Mouse (Mus musculus) neural tube, embryonic 12.5 days (tissue): Measurements from ENCODE around the gene Tmppe. TPM values are rescaled to one million over a fixed set of nuclear protein-coding genes. Genes with fewer than 3 reads are reported as not detected.

Experiments used
- ATAC-seq: fragments of 200-750 bp; cut with Nextera tagmentation; 2 replicates; pipeline ENCODE4 v1.8.0; 2017; ENCODE audit warnings: low read depth, mild to moderate bottlenecking, moderate TSS enrichment, moderate library complexity; ENCODE audit not compliant: low FRiP score
- H3K27ac ChIP-seq: fragments of 300-500 bp; sonication (generic); 2 replicates; pipeline ENCODE4 v1.5.1; 2016
- H3K27me3 ChIP-seq: fragments of 300-500 bp; sonication (generic); replicated peaks from 2 replicates; pipeline ENCODE4 v1.6.1; 2016; ENCODE audit warnings: mild to moderate bottlenecking
- H3K36me3 ChIP-seq: fragments of 300-500 bp; sonication (generic); 2 replicates; pipeline ENCODE4 v1.6.1; 2016; ENCODE audit warnings: mild to moderate bottlenecking
- H3K4me1 ChIP-seq: fragments of 300-500 bp; sonication (generic); 2 replicates; pipeline ENCODE4 v1.6.1; 2016
- H3K4me2 ChIP-seq: fragments of 300-500 bp; sonication (generic); replicated peaks from 2 replicates; pipeline ENCODE4 v1.6.1; 2016; ENCODE audit warnings: mild to moderate bottlenecking
- H3K4me3 ChIP-seq: fragments of 300-500 bp; sonication (generic); 2 replicates; pipeline ENCODE4 v1.5.1; 2016
- H3K9ac ChIP-seq: fragments of 300-500 bp; sonication (generic); 2 replicates; pipeline ENCODE4 v1.6.1; 2016; ENCODE audit warnings: mild to moderate bottlenecking
- H3K9me3 ChIP-seq: fragments of 300-500 bp; sonication (generic); 2 replicates; pipeline ENCODE4 v1.6.1; 2016; ENCODE audit warnings: mild to moderate bottlenecking
- WGBS: fragments of 180-500 bp; shearing (Covaris S2); methylation state at CpG from one replicate; pipeline ENCODE4 v1.1.7; 2016; 5-methylcytosine and 5-hydroxymethylcytosine counted together
- polyA plus RNA-seq: library from polyadenylated mRNA; unstranded; fragments of >200 nt; fragmentation: Nextera tagmentation; extraction: Ambion mirVana; gene quantifications from 2 replicates; pipeline ENCODE4 v1.2.1, GENCODE M21; 2016

Tmppe gene
- polyA plus RNA-seq, 1 experiment from 2014 or later: 8.0 TPM

DNA sequence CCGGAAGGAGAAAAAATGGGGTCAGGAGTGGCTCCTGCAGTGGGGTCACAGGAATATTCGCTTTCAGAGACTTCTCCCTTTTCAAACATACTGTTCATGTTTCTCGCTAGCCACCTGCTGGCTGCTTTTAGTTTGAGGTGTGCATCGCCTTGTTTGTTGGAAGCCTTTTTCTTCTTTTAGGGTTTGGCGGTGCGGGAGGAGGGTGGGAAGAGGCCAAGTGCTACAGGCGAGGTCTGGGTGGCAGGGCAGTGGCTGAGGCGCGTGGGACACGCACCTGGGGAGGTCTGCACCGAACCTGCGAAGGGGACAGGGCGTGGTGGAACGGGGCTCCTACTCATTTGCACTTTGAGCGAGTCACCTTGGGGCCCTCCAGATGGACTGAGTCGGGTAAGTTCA lies 778 bp downstream of the Tmppe start:
- H3K36me3 ChIP-seq: peaks cover 25% of the 10 kb centered on the region
- ATAC-seq: no peak; the same call in 1 of the 2 replicates
- WGBS: 3% methylated on average over 16 of the region's 16 CpGs

DNA sequence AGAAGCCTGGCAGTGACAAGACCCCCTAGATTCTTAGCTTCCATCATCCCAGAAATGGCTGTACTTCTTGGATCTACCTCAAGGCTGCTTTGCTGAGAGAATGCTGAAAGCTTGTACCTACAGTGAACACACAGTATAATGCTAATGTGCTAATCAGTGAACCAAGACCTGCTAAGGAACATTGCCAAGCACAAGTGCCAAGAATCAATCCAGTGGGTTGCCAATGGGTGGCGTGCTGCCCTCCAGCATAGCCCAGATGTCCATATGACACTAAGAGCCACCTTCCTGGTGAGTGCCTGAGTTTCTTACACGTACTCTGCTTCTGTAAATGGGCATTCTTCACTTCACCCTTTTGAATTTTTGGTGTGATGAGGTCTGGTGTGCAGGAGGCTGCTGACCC lies 6.8 kb downstream of the Tmppe start:
- no peak overlapping the region for H3K4me3 ChIP-seq

More for the DNA sequence above, 778 bp downstream of the Tmppe start:
- Histone ChIP-seq H3K27me3 (no peaks in the 10 kb centered on the region), H3K9ac (peak overlapping the region; percentile 83), H3K9me3 (no peaks in the 10 kb centered on the region), H3K27ac (peak overlapping the region; percentile 69; the same call in 1 of the 2 replicates), H3K4me3 (peak overlapping the region; percentile 74), H3K4me2 (peak overlapping the region; percentile 78), H3K4me1 (peaks cover 10% of the 10 kb centered on the region; the same call in 1 of the 2 replicates)

GRCm38 (mm10) chr9:114410313-114410862 lies 9.5 kb downstream of the Tmppe start:
- peaks cover 52% of the 10 kb centered on the region for H3K36me3 ChIP-seq

More for the DNA sequence above, 6.8 kb downstream of the Tmppe start:
- Histone ChIP-seq H3K36me3 (peaks cover 64% of the 10 kb centered on the region), H3K27me3 (no peaks in the 10 kb centered on the region), H3K9ac (no peak overlapping the region), H3K4me2 (no peak overlapping the region), H3K9me3 (no peaks in the 10 kb centered on the region), H3K4me1 (no peaks in the 10 kb centered on the region), H3K27ac (no peak overlapping the region)
- 92% methylated on average over 2 of the region's 2 CpGs for WGBS
- no peak for ATAC-seq

DNA sequence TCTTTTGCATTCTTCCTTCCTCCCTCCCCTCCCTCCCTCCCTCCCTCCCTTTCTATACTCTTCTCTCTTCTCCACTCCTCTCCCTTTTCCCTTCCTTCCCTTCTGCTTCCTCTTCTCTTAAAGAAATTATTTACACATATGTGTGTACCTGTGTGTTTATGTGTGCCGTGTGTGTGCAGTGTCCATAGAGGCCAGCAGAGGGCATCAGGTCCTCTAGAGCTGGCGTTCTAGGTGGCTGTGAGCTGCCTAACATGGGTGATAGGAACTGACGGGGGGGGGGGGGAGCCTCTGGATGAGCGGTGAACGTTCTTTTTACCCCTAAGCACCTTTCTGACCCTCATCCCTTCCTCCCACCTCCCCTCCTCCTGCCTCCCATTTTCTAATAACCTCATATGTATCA lies 10.4 kb downstream of the Tmppe start:
- Histone ChIP-seq H3K4me3 (no peak overlapping the region), H3K27me3 (no peaks in the 10 kb centered on the region), H3K9ac (no peak overlapping the region), H3K4me1 (no peaks in the 10 kb centered on the region), H3K9me3 (no peaks in the 10 kb centered on the region), H3K27ac (no peak overlapping the region), H3K36me3 (peaks cover 43% of the 10 kb centered on the region), H3K4me2 (no peak overlapping the region)
- ATAC-seq: no peak
- 86% methylated on average over 5 of the region's 5 CpGs for WGBS

More at GRCm38 (mm10) chr9:114410313-114410862, 9.5 kb downstream of the Tmppe start:
- Histone ChIP-seq H3K4me1 (no peaks in the 10 kb centered on the region), H3K27ac (no peak overlapping the region), H3K9ac (no peak overlapping the region), H3K27me3 (no peaks in the 10 kb centered on the region), H3K4me3 (no peak overlapping the region), H3K9me3 (no peaks in the 10 kb centered on the region), H3K4me2 (no peak overlapping the region)
- no peak for ATAC-seq
- WGBS: 95% methylated on average over 11 of the region's 11 CpGs

DNA sequence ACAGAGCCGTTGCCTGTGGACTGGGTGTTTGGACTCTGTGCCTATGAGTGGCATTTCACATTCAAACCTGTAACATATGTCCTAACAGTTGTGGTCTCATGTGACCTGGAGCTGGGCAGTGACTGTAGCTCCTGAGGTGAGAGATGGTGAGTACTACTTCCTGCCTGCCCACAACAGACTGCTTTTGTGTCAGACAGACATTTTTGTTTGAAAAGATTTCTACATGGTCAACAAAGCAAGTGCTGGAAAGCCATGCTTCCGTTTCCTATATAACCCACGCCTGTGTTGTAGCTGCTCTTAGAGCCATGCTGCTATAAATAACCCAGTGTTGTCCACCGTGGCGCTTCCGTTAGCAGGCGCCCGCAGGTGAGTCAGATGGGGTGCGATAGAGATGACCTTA lies 11.5 kb downstream of the Tmppe start:
- no peaks in the 10 kb centered on the region for H3K27me3 ChIP-seq
- no peak overlapping the region for H3K9ac ChIP-seq
- H3K4me1 ChIP-seq: no peaks in the 10 kb centered on the region
- H3K4me3 ChIP-seq: no peak overlapping the region
- H3K27ac ChIP-seq: no peak overlapping the region
- no peak for ATAC-seq
- no peak overlapping the region for H3K4me2 ChIP-seq
- no peaks in the 10 kb centered on the region for H3K9me3 ChIP-seq
- peaks cover 34% of the 10 kb centered on the region for H3K36me3 ChIP-seq
- WGBS: 92% methylated on average over 9 of the region's 9 CpGs

GRCm38 (mm10) chr9:114413866-114414265 lies 13.0 kb downstream of the Tmppe start:
- Histone ChIP-seq H3K27me3 (no peaks in the 10 kb centered on the region), H3K4me2 (no peak overlapping the region), H3K4me1 (no peaks in the 10 kb centered on the region), H3K27ac (no peak overlapping the region), H3K36me3 (peaks cover 23% of the 10 kb centered on the region; the same call in 1 of the 2 replicates), H3K9ac (no peak overlapping the region), H3K9me3 (no peaks in the 10 kb centered on the region), H3K4me3 (no peak overlapping the region)
- no peak for ATAC-seq
- WGBS: 89% methylated on average over 12 of the region's 12 CpGs

DNA sequence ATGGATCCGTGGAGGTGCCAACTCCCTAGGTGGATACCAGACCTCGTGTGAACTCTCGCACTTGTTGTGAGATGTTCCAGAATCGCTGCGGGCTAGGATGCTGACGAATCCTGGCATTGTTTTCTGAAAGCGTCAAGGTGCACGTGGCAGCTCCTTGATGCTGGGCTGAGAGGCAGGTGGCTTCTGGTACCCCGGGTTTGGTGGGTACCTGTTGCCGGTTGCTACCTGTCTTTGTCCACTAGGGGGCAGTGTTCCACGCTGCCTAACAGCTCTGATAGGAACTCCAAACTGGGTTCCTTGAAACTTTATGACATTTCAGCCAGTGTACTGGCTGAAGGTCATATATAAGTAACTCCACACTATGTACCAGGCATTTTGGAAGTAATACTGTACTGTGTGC lies 14.8 kb downstream of the Tmppe start:
- ATAC-seq: no peak
- Histone ChIP-seq H3K9me3 (no peaks in the 10 kb centered on the region), H3K9ac (no peak overlapping the region), H3K36me3 (peaks cover 7% of the 10 kb centered on the region; the same call in 1 of the 2 replicates), H3K4me2 (no peak overlapping the region), H3K4me1 (no peaks in the 10 kb centered on the region), H3K27me3 (no peaks in the 10 kb centered on the region), H3K27ac (no peak overlapping the region), H3K4me3 (no peak overlapping the region)
- WGBS: 25% methylated on average over 11 of the region's 11 CpGs

GRCm38 (mm10) chr9:114416646-114417517 lies 16.0 kb downstream of the Tmppe start:
- ATAC-seq: no peak

DNA sequence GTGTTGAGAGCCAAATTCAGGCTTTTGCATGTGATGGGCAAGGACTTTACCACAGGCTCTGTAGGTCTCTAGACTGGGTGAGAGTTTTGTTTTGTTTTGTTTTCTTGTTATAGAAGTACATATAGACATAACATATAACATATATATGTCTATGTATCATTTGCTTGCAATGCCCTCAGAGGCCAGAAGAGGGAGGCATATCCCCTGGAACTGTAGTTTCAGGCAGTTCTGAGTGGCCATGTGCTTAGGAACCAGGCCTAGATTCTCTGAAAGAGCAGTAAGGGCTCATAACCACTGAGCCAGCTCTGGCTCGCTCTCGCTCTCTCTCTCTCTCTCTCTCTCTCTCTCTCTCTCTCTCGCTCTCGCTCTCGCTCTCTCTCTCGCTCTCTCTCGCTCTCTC lies 17.3 kb downstream of the Tmppe start:
- H3K4me2 ChIP-seq: no peak overlapping the region
- 62% methylated on average over 7 of the region's 7 CpGs for WGBS
- H3K9me3 ChIP-seq: no peaks in the 10 kb centered on the region
- H3K4me3 ChIP-seq: no peak overlapping the region
- no peak overlapping the region for H3K9ac ChIP-seq
- H3K27me3 ChIP-seq: no peaks in the 10 kb centered on the region
- ATAC-seq: no peak
- no peaks in the 10 kb centered on the region for H3K4me1 ChIP-seq
- H3K36me3 ChIP-seq: 0 out of 2 replicates have a peak, but pooled peaks cover 4% of the 10 kb centered on the region
- H3K27ac ChIP-seq: no peak overlapping the region

More at GRCm38 (mm10) chr9:114416646-114417517, 16.0 kb downstream of the Tmppe start:
- Histone ChIP-seq H3K27ac (no peak overlapping the region), H3K27me3 (no peaks in the 10 kb centered on the region), H3K4me1 (no peaks in the 10 kb centered on the region), H3K4me3 (no peak overlapping the region), H3K9me3 (no peaks in the 10 kb centered on the region), H3K4me2 (no peak overlapping the region), H3K36me3 (peaks cover 9% of the 10 kb centered on the region; the same call in 1 of the 2 replicates), H3K9ac (no peak overlapping the region)
- 89% methylated on average over 21 of the region's 21 CpGs for WGBS

DNA sequence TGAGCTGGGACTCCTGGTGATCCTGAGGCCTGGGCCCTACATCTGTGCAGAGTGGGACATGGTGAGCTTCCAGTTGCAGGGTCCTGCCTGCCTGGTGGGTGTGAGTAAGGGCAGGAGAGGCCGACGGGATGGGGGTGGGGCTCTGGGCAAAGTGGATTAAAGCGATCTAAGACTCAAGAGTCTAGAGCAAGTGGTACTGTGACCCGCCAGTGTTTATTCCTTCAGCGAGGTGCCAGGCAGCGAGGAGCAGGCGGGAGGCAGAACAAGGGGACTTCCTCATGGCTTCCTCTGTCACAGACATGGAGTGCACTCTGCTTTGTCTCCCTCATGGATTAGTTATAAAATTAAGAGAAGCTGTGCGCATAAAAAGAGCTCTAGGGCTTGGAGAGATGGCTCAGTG lies 19.5 kb downstream of the Tmppe start:
- ATAC-seq: no peak
- no peak overlapping the region for H3K4me3 ChIP-seq
- 0 out of 2 replicates have a peak, but pooled peaks cover 3% of the 10 kb centered on the region for H3K9me3 ChIP-seq
- no peaks in the 10 kb centered on the region for H3K27me3 ChIP-seq
- H3K36me3 ChIP-seq: peaks cover 7% of the 10 kb centered on the region
- 90% methylated on average over 8 of the region's 8 CpGs for WGBS
- H3K4me1 ChIP-seq: no peaks in the 10 kb centered on the region
- no peak overlapping the region for H3K27ac ChIP-seq
- no peak overlapping the region for H3K9ac ChIP-seq
- H3K4me2 ChIP-seq: no peak overlapping the region

DNA sequence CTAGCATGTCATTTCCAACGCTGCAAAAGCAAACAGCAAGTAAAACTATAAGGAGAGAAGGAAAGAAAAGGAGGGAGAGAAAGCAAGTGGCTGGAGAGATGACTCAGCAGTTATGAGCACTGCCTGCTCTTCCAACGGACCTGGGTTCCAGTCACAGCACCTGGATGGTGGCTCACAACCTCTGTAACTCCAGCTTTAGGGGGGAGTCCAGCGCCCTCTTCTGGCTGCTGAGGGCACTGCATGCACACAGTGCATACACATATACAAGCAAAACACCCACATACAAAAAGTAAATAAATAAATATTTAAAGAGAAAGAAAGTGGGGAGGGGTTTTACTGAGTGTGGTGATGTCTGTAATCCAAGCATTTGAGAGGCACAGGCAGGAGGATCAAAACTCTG lies 20.1 kb downstream of the Tmppe start:
- Histone ChIP-seq H3K9me3 (0 out of 2 replicates have a peak, but pooled peaks cover 4% of the 10 kb centered on the region), H3K9ac (no peak overlapping the region), H3K27me3 (no peaks in the 10 kb centered on the region), H3K36me3 (peaks cover 12% of the 10 kb centered on the region), H3K4me3 (no peak overlapping the region), H3K4me2 (no peak overlapping the region), H3K27ac (no peak overlapping the region), H3K4me1 (no peaks in the 10 kb centered on the region)
- 76% methylated on average over 3 of the region's 3 CpGs for WGBS
- ATAC-seq: no peak

DNA sequence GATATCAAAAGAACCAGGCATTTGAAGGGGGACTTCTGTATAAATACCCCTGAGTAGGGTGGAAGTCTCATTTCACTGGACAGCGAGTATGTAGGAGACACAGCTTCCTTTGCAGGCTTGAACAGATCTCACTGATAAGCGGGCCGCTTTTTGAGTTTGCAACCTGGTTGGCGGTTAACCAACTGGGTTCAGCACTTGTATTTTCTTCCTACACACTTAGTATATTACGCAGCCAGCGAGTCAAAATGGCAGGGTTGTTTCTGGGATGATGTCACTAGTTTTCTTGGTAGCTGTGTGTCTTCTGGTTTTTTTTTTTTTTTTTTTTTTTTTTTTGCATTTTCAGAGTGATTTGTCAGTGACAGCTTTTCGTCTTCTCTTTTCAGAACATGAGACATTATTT lies 20.9 kb downstream of the Tmppe start:
- H3K4me2 ChIP-seq: no peak overlapping the region
- no peaks in the 10 kb centered on the region for H3K27me3 ChIP-seq
- no peak for ATAC-seq
- H3K27ac ChIP-seq: no peak overlapping the region
- no peak overlapping the region for H3K4me3 ChIP-seq
- H3K36me3 ChIP-seq: peaks cover 12% of the 10 kb centered on the region
- H3K9me3 ChIP-seq: 0 out of 2 replicates have a peak, but pooled peaks cover 4% of the 10 kb centered on the region
- WGBS: 94% methylated on average over 7 of the region's 7 CpGs
- H3K9ac ChIP-seq: no peak overlapping the region
- no peaks in the 10 kb centered on the region for H3K4me1 ChIP-seq
